Mouse (Mus musculus) lung, postnatal 0 days (tissue): ENCODE results near the gene Gemin6.
A peak's percentile ranks its signal among the peaks of the same experiment; 100 is the strongest.

ENCODE experiments used
- CTCF ChIP-seq: IDR thresholded peaks from 2 replicates; pipeline ENCODE4 v1.5.1; 2016; ENCODE audit warnings: antibody characterized with exemption, mild to moderate bottlenecking
- EP300 ChIP-seq: IDR thresholded peaks from 2 replicates; pipeline ENCODE4 v1.6.1; 2016; ENCODE audit warnings: antibody characterized with exemption, mild to moderate bottlenecking, control low read depth

DNA sequence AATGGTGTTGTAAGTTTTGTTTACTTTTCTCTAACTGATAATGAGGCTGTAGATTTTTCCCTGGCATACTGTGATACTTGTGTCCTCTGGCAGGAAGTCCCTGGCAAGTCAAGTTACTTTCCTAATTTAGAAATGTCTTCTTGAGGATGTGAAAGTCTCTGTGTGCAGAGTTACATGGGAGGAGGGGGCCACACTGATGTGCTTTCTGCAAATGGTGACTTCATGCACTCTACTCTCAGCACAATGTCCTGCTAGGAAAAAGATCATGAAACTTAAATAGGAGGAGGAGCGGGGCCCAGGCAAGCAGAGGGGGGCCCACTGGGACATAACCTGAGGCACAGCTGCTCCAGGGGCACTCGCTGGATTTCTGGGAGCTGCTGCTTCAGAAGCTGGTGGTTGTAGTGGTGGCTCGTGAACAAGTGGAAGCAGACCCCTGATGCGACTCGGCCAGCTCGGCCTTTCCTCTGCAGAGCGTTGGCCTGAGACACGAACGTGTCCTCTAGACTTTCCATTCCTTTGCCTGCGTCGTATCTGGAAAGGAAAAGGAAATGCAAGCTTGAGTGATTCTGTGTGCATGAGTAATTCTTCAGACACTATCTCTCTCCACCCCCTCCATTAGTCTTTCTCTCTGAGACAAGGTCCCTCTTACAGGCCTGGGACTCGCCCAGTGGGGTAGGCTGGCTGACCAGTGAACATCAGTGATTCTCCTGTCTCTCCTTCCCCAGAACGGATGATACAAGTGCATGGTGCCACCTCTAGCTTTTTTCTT is 28.7 kb downstream of the Gemin6 start:
- TF ChIP-seq EP300 (peak; percentile 26; the same call in 1 of the 2 replicates), CTCF (no peak)
